Mouse (Mus musculus): ENCODE measurements around the gene Nav2.

Gene Nav2

DNA sequence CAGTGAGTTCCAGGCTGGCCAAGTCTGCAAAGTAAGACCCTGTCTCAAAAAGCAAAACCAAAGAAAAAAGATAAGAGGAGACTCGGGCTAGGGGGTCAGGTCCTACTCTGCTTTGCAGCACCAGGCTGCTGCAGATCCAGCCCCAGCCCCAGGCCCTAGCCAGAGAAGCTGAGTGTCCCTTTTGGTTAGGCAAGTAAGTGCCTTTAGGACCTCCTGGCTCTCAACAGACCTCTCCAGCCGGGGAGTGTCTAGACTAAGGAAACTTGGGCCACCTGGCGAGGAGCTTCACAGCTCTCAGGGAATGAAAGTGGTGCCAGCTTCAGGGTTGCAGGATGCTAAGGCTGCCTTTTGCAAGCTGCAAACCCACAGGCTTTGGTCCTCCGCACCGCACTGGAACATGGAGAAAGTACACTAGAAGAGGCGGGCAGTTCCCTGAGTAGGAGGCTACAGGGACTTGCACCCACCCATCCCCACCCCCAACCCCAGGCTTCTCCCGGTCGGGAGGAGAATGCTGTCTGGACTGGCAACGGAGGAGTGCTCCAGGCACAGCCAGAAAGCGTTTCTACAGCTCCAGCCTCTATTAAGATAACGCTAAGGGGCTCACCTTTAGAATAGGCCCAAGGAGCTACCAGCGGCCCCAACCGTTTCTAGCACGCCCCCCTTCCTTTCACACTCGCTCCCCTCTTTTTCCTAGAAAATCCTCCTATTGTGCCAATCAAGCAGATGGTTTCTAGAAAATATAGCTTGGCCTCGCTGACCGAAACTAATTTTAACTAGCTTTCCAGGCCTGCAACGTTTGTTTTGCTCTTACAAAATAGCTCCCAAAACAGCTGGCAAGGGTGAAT is 731.6 kb downstream of the Nav2 start:
- DNase-seq, result no peak

DNA sequence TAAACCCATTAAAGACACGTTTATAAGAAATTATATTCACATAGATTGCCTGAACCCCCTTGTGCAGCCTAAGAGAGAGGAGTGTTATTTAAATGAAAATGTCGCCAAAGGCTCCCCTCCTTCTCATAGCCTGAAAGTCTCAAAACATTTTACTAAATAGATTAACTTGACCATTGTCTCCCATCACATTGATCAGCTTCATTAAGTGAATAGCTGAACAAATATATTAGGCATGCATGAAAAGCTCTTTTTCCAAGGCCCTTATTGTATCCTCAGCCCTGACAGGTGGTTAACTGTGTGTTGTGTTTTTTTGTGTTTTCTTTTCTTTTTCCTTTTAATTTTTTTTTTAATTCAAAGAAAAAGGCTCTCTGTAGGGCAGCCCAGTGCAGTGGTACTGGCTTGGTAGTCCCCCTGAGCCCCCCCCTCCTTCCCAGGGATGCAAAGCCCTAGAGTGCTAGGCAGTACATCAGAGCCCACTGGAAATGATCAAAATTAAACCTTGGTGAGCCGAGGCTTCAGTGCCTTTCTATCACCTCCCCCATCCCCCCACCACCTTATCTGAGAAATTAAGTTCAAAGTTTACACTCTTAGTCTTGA is 732.3 kb downstream of the Nav2 start:
- DNase-seq, result no peak

Measured in layer of hippocampus, adult 9-11 months (tissue).